Mouse (Mus musculus): ENCODE data around the gene Mtus2. TPM values are rescaled to one million over a fixed set of nuclear protein-coding genes. Genes with fewer than 3 reads are reported as not detected.
A peak's percentile ranks its signal among the peaks of the same experiment; 100 is the strongest.

Mtus2 gene
- total and polyA plus RNA-seq, 3 experiments, result 0.08 TPM; not detected in 2

GRCm38 (mm10) chr5:147935096-147935495, 22.0 kb upstream of the Mtus2 start:
- Histone ChIP-seq H3K27me3 (ENCODE audit: control insufficient read depth in 1 of 2, insufficient read depth in 2 of 2, low read length in 2 of 2) (no peaks in the 10 kb centered on the region), H3K27ac (ENCODE audit: control insufficient read depth, low read depth, low read length) (no peak overlapping the region), H3K9me3 (replicated peaks; ENCODE audit: insufficient read depth, low read length) (no peaks in the 10 kb centered on the region), H3K4me1 (ENCODE audit: control insufficient read depth in 1 of 2, insufficient read depth in 2 of 2, low read length in 2 of 2) (no peaks in the 10 kb centered on the region), H3K36me3 (ENCODE audit: control insufficient read depth in 1 of 2, insufficient read depth in 2 of 2, low read length in 2 of 2) (no peaks in the 10 kb centered on the region), H3K9ac (ENCODE audit: control insufficient read depth, low read depth, low read length, poor library complexity, severe bottlenecking) (no peak overlapping the region), H3K4me3 (ENCODE audit: control insufficient read depth in 1 of 2, insufficient read depth in 1 of 2, low read depth in 2 of 2, low read length in 2 of 2) (no peak overlapping the region), H3K79me2 (ENCODE audit: control insufficient read depth, insufficient read depth, low read length, poor library complexity) (no peaks in the 10 kb centered on the region)
- no peak for DNase-seq (ENCODE audit: low read depth, low spot score)
- no peak for TF ChIP-seq ZNF384 (IDR thresholded peaks at IDR 0.05; ENCODE audit: low read depth, low read length)
- TF ChIP-seq ELF1 (IDR thresholded peaks at IDR 0.05; ENCODE audit: low read depth, low read length), result no peak
- no peak for TF ChIP-seq BHLHE40 (IDR thresholded peaks at IDR 0.05; ENCODE audit: borderline replicate concordance, low read depth, low read length)
- TF ChIP-seq USF1 (IDR thresholded peaks at IDR 0.05; ENCODE audit: low read depth, low read length), result no peak
- TF ChIP-seq RAD21 (IDR thresholded peaks at IDR 0.05; ENCODE audit: low read depth, low read length), result no peak
- TF ChIP-seq JUND (IDR thresholded peaks at IDR 0.05; ENCODE audit: low read depth, low read length), result no peak
- no peak for TF ChIP-seq ETS1 (IDR thresholded peaks at IDR 0.05; ENCODE audit: low read depth, low read length)
- no peak for TF ChIP-seq EP300 (IDR thresholded peaks at IDR 0.05; ENCODE audit: low read depth in 1 of 2, low read length in 2 of 2)
- no peak for TF ChIP-seq HCFC1 (IDR thresholded peaks at IDR 0.05; ENCODE audit: low read depth, low read length)
- no peak for TF ChIP-seq CHD1 (IDR thresholded peaks at IDR 0.05; ENCODE audit: low read depth, low read length)
- no peak for TF ChIP-seq TCF12 (IDR thresholded peaks at IDR 0.05; ENCODE audit: low read depth, low read length)
- TF ChIP-seq ZKSCAN1 (IDR thresholded peaks at IDR 0.05; ENCODE audit: low read depth, low read length), result no peak

DNA sequence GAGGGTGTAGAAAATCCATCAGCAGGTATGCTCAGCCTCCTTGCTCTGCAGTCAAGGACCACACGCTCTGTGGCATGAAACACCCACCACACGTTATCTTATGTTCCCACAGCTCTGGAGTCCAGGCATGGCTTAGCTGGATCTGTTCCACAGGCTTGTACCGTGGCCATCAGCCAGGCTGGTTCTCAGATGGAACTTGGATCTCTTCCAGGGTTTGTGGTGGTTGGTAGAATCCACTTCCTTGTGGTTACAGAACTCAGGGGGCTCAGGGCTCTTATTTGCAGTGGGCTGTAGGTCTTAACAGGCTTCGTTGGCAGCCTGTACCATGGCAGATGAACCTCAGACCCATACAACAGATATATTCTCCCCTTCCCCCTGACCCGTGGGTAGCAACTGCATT, 17.9 kb upstream of the Mtus2 start:
- TF ChIP-seq ZMIZ1 (IDR thresholded peaks at IDR 0.05; ENCODE audit: low read depth, low read length), result no peak
- no peak for TF ChIP-seq USF1 (IDR thresholded peaks at IDR 0.05; ENCODE audit: low read depth, low read length)
- TF ChIP-seq SMC3 (IDR thresholded peaks at IDR 0.05; ENCODE audit: low read depth, low read length), result no peak
- TF ChIP-seq UBTF (IDR thresholded peaks at IDR 0.05; ENCODE audit: borderline replicate concordance, insufficient read depth, low read depth, low read length), result no peak
- TF ChIP-seq TCF12 (IDR thresholded peaks at IDR 0.05; ENCODE audit: low read depth, low read length), result no peak
- TF ChIP-seq RCOR1 (IDR thresholded peaks at IDR 0.05; ENCODE audit: low read depth, low read length), result no peak
- TF ChIP-seq MAX (IDR thresholded peaks at IDR 0.05; ENCODE audit: low read length), result no peak
- no peak for TF ChIP-seq ZC3H11A (IDR thresholded peaks at IDR 0.05; ENCODE audit: low read depth, low read length)
- TF ChIP-seq MEF2A (IDR thresholded peaks at IDR 0.05; ENCODE audit: extremely low read depth, insufficient replicate concordance, low read depth, low read length, poor library complexity, severe bottlenecking), result no peak
- no peak for TF ChIP-seq TBP (IDR thresholded peaks at IDR 0.05; ENCODE audit: low read depth, low read length)
- no peak for TF ChIP-seq POLR2A (IDR thresholded peaks at IDR 0.05; ENCODE audit: control insufficient read depth in 1 of 2, insufficient read depth in 1 of 2, low read depth in 1 of 2, low read length in 2 of 2, poor library complexity in 1 of 2)
- no peak for TF ChIP-seq NRF1 (IDR thresholded peaks at IDR 0.05; ENCODE audit: insufficient read depth, low read depth, low read length, poor library complexity, severe bottlenecking)
- no peak for TF ChIP-seq CHD2 (IDR thresholded peaks at IDR 0.05; ENCODE audit: low read length)
- Histone ChIP-seq H3K27me3 (ENCODE audit: control insufficient read depth in 1 of 2, insufficient read depth in 2 of 2, low read length in 2 of 2) (no peaks in the 10 kb centered on the region), H3K79me2 (ENCODE audit: control insufficient read depth, insufficient read depth, low read length, poor library complexity) (no peaks in the 10 kb centered on the region), H3K9ac (ENCODE audit: control insufficient read depth, low read depth, low read length, poor library complexity, severe bottlenecking) (no peak overlapping the region), H3K9me3 (replicated peaks; ENCODE audit: insufficient read depth, low read length) (no peaks in the 10 kb centered on the region), H3K36me3 (ENCODE audit: control insufficient read depth in 1 of 2, insufficient read depth in 2 of 2, low read length in 2 of 2) (no peaks in the 10 kb centered on the region), H3K27ac (ENCODE audit: control insufficient read depth, low read depth, low read length) (no peak overlapping the region), H3K4me3 (ENCODE audit: control insufficient read depth in 1 of 2, insufficient read depth in 1 of 2, low read depth in 2 of 2, low read length in 2 of 2) (no peak overlapping the region), H3K4me1 (ENCODE audit: control insufficient read depth in 1 of 2, insufficient read depth in 2 of 2, low read length in 2 of 2) (no peaks in the 10 kb centered on the region)
- DNase-seq (ENCODE audit: low read depth, low spot score), result peak; percentile 20
